Comparison of ENCODE assay signal across 16 mouse cellular contexts in genomic region chr1:113089466-113089865, GRCm38 (mm10).
"Had no signal": no experiment of that assay in that cellular context is flagged by ENCODE, and none has a peak within 500 bp of the region (broad histone marks: within the 10 kb centered on the region; RNA-seq: fewer than 3 reads in every experiment).

No protein-coding gene starts in this region.

- H3K4me1 ChIP-seq: neural tube, embryonic 13.5 days; neural tube, embryonic 15.5 days; stomach, embryonic 15.5 days had no signal

- H3K36me3 ChIP-seq: neural tube, embryonic 13.5 days; neural tube, embryonic 15.5 days; stomach, embryonic 15.5 days had no signal

- H3K4me2 ChIP-seq: neural tube, embryonic 13.5 days; neural tube, embryonic 15.5 days; stomach, embryonic 15.5 days had no signal

- H3K9me3 ChIP-seq: neural tube, embryonic 13.5 days; neural tube, embryonic 15.5 days; stomach, embryonic 15.5 days had no signal

- DNase-seq: retina, postnatal 1 day; right cerebral cortex, adult 18-20 months; right cerebral cortex, postnatal 14 days; right cerebral cortex, postnatal 25 days; right cerebral cortex, postnatal 4 days; spleen, adult 18-20 months; thymus, adult 18-20 months; thymus, adult 2 months; thymus, postnatal 14 days; thymus, postnatal 25 days; thymus, postnatal 36 days; thymus, postnatal 4 days had no signal

- H3K27ac ChIP-seq: neural tube, embryonic 13.5 days; neural tube, embryonic 15.5 days; stomach, embryonic 15.5 days; stomach, postnatal 0 days had no signal

- H3K9ac ChIP-seq: neural tube, embryonic 13.5 days; neural tube, embryonic 15.5 days; stomach, embryonic 15.5 days had no signal

- H3K27me3 ChIP-seq: neural tube, embryonic 13.5 days; neural tube, embryonic 15.5 days; stomach, embryonic 15.5 days had no signal

- H3K4me3 ChIP-seq: neural tube, embryonic 13.5 days; neural tube, embryonic 15.5 days; stomach, embryonic 15.5 days had no signal
